Mouse (Mus musculus): ENCODE data around the gene Trpm2. TPM values are rescaled to one million over a fixed set of nuclear protein-coding genes. Genes with fewer than 3 reads are reported as not detected.

Trpm2 gene
- polyA plus RNA-seq, 1 experiment from 2014 or later, result 1.7 TPM

DNA sequence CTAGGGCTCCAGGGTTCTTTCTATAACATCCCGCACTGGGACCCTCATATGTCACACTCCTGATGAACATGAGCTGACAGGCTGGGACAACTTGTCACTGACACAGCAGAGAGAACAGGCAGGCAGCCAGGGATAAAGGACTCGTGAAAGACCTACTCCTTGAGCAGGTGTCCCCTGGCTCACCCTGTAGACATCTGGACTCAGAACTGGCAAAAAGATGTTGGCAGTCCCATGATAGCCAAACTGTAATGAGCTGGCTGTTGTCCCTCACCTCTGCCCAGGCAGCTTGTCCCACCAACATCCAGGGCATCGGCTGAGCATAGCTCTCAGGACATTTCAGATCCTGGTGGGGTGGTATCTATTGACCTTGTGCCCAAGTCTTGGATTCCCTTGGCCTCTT is 25.3 kb upstream of the Trpm2 start:
- Histone ChIP-seq H3K9ac (replicated peaks) (no peak overlapping the region), H3K36me3 (replicated peaks; ENCODE audit: insufficient read depth, low read length) (peaks cover 87% of the 10 kb centered on the region), H3K27ac (ENCODE audit: low read depth) (no peak overlapping the region), H3K4me3 (ENCODE audit: low read depth, low read length) (no peak overlapping the region), H3K9me3 (ENCODE audit: low read length) (no peaks in the 10 kb centered on the region), H3K4me1 (ENCODE audit: insufficient read depth) (no peaks in the 10 kb centered on the region), H3K27me3 (ENCODE audit: insufficient read depth, low read length) (no peaks in the 10 kb centered on the region), H3K4me2 (ENCODE audit: low read depth, low read length) (no peak overlapping the region)
- TF ChIP-seq CTCF (IDR thresholded peaks at IDR 0.05; ENCODE audit: low read depth), result no peak
- TF ChIP-seq EP300 (IDR thresholded peaks at IDR 0.05; ENCODE audit: low read depth), result no peak
- DNase-seq (no peak), ATAC-seq (no peak)
- WGBS (ENCODE audit: insufficient replicate concordance), result 87% methylated on average over 3 of the region's 3 CpGs

DNA sequence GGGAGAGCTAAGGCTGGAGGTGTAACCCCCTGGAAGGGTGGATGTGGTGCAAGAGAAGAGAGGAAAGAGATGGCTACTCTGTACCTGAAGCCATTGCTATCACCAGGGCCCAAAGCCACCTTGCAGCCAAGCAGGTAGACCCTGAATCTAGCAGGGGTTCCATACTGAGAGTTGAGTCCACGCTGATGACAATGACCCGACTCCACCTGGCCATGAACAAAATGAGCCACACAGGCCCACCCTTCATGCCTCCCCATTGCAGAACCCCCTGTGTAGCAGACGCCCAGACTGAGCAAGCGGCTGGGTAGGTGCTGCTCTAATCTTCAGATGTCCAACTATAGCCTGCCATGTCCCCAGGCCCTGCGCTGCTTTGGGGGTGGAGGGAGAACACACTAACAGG is 15.4 kb upstream of the Trpm2 start:
- Histone ChIP-seq H3K9ac (replicated peaks) (no peak overlapping the region), H3K27me3 (ENCODE audit: insufficient read depth, low read length) (no peaks in the 10 kb centered on the region), H3K4me3 (ENCODE audit: low read depth, low read length) (no peak overlapping the region), H3K27ac (ENCODE audit: low read depth) (no peak overlapping the region), H3K4me1 (ENCODE audit: insufficient read depth) (no peaks in the 10 kb centered on the region), H3K36me3 (replicated peaks; ENCODE audit: insufficient read depth, low read length) (peaks cover 37% of the 10 kb centered on the region), H3K9me3 (ENCODE audit: low read length) (no peaks in the 10 kb centered on the region), H3K4me2 (ENCODE audit: low read depth, low read length) (no peak overlapping the region)
- 83% methylated on average over 5 of the region's 5 CpGs for WGBS (ENCODE audit: insufficient replicate concordance)
- ATAC-seq, result no peak
- no peak for DNase-seq
- TF ChIP-seq EP300 (IDR thresholded peaks at IDR 0.05; ENCODE audit: low read depth), result no peak
- no peak for TF ChIP-seq CTCF (IDR thresholded peaks at IDR 0.05; ENCODE audit: low read depth)

DNA sequence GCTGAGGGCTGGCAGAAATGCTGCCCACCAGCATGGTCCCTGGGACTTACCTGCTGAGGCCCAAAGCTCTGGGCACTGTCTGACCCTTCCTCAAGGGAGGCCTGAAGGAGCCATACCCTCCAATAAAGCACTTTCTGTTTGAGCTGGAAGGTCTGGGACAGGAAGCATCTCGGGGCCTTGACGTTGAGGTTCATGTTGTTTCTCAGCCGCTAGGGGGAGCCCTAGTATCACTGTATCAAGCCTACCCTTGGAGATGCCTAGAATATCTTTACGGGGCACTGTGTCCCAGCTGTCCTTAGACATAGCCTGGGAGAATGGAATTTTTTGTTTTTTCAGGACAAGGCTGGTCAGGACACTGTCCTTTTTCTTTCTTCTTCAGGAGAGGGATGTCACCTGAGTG is 14.3 kb upstream of the Trpm2 start:
- TF ChIP-seq EP300 (IDR thresholded peaks at IDR 0.05; ENCODE audit: low read depth) (no peak), CTCF (IDR thresholded peaks at IDR 0.05; ENCODE audit: low read depth) (peak; percentile 95)
- H3K9ac ChIP-seq (replicated peaks), result no peak overlapping the region
- H3K27me3 ChIP-seq (ENCODE audit: insufficient read depth, low read length), result no peaks in the 10 kb centered on the region
- H3K4me2 ChIP-seq (ENCODE audit: low read depth, low read length), result no peak overlapping the region
- no peaks in the 10 kb centered on the region for H3K4me1 ChIP-seq (ENCODE audit: insufficient read depth)
- ATAC-seq (peak; percentile 71), DNase-seq (peak; percentile 83)
- peaks cover 26% of the 10 kb centered on the region for H3K36me3 ChIP-seq (replicated peaks; ENCODE audit: insufficient read depth, low read length)
- WGBS (ENCODE audit: insufficient replicate concordance), result 2% methylated on average over 4 of the region's 4 CpGs
- no peak overlapping the region for H3K27ac ChIP-seq (ENCODE audit: low read depth)
- H3K9me3 ChIP-seq (ENCODE audit: low read length), result no peaks in the 10 kb centered on the region
- no peak overlapping the region for H3K4me3 ChIP-seq (ENCODE audit: low read depth, low read length)

DNA sequence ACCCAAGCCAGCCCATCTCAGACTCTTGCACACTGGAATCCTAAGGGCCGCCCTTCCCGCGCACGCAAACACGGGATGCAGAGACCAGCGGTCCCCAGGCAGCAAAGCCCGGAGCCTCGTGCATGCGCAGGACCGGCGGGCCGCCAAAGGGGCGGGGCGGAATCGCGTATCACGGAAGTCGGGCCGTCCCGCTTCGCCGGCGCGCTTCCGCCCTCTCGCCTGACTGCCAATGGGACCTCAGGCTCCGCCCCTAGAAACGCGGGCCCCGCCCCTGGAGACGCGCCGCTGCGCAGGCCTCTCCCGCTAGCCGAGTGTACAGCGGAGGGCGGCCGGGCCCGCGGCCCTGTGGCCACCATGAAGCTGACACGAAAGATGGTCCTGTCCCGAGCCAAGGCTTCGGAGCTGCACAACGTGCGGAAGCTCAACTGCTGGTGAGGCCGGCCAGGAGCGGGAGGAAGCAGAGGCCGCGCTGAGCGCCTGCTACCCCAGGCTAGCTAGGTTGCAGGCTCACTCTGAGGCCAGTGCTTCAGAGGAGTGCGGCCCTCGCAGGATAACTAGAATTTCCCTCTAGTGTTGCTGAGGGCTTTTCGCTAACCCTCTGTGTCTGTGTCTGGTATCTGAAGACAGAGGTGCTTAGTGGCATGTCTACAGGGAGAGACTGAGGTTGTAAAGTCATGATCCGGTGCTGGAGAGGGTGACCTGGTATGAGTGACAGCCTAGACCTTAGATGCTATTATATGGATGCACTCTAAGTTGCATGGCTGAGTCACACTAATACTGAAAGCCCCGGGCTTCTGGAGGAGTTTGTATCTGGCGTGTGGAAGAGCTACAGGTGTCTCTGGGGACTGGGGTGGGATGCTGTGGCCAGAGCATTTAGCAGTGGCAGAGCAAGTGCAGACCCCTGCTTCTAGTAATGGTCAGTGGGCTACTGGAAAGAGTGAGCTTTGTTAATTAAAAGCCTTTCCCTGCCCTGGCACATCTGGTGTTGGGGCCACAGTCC is 8.3 kb upstream of the Trpm2 start, which contains the start of gene 1810043G02Rik:
1810043G02Rik (plus strand) TSS at position 174 of the 1,000 bp plus-strand sequence.
- Histone ChIP-seq H3K4me3 (ENCODE audit: low read depth, low read length) (peak within 1 kb of the TSS; percentile 61), H3K4me1 (ENCODE audit: insufficient read depth) (peaks cover 22% of the 10 kb centered on the region), H3K9ac (replicated peaks) (peak within 1 kb of the TSS; percentile 76), H3K9me3 (ENCODE audit: low read length) (no peaks in the 10 kb centered on the region), H3K4me2 (ENCODE audit: low read depth, low read length) (peak within 1 kb of the TSS; percentile 87), H3K27me3 (ENCODE audit: insufficient read depth, low read length) (no peaks in the 10 kb centered on the region), H3K36me3 (replicated peaks; ENCODE audit: insufficient read depth, low read length) (no peaks in the 10 kb centered on the region), H3K27ac (ENCODE audit: low read depth) (no peak within 1 kb of the TSS)
- TF ChIP-seq EP300 (IDR thresholded peaks at IDR 0.05; ENCODE audit: low read depth) (no peak), CTCF (IDR thresholded peaks at IDR 0.05; ENCODE audit: low read depth) (no peak)
- DNase-seq (peak; percentile 100), ATAC-seq (peak; percentile 95)
- WGBS (ENCODE audit: insufficient replicate concordance), result 3% methylated on average over 54 of the region's 57 CpGs

DNA sequence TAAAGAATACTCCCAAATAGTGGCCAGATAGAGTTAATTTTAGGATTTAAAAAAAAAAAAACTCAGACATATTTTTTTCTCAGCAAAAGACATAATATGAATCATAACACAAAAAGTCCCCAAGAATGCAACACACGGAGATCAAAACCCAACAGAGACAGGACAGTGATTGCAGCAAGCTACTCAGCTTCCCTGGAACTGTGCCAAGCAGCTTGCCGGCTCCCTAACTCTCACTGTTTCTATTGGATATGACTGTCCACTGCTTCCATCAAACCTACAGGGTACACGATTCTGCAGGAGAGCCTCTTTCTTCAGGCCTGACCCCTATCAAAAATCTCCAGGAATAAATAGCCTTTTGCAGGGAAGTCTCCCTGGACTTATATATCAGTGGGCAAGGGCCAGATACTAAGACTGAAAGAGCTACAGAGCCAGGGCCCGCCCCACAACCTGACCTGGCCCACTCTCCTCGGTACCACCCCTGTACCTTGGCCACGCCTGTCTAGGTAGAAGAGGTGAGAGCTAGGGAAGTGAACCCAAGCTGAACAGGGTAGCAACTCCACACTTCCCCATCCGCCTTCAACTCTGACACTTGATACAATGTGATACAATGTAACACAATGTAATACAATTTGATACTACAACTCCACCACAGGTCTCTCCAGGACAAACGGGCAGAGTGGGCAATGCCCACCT is 6.2 kb upstream of the Trpm2 start:
- 62% methylated on average over 8 of the region's 8 CpGs for WGBS (ENCODE audit: insufficient replicate concordance)
- H3K4me2 ChIP-seq (ENCODE audit: low read depth, low read length), result no peak overlapping the region
- H3K9me3 ChIP-seq (ENCODE audit: low read length), result no peaks in the 10 kb centered on the region
- 0 out of 2 replicates have a peak overlapping the region, but pooled peaks have one; percentile 22 for H3K27ac ChIP-seq (ENCODE audit: low read depth)
- DNase-seq (peak; percentile 50), ATAC-seq (no peak)
- H3K36me3 ChIP-seq (replicated peaks; ENCODE audit: insufficient read depth, low read length), result no peaks in the 10 kb centered on the region
- H3K4me3 ChIP-seq (ENCODE audit: low read depth, low read length), result no peak overlapping the region
- no peak overlapping the region for H3K9ac ChIP-seq (replicated peaks)
- no peaks in the 10 kb centered on the region for H3K27me3 ChIP-seq (ENCODE audit: insufficient read depth, low read length)
- peaks cover 22% of the 10 kb centered on the region for H3K4me1 ChIP-seq (ENCODE audit: insufficient read depth)
- TF ChIP-seq CTCF (IDR thresholded peaks at IDR 0.05; ENCODE audit: low read depth) (no peak), EP300 (IDR thresholded peaks at IDR 0.05; ENCODE audit: low read depth) (no peak)

DNA sequence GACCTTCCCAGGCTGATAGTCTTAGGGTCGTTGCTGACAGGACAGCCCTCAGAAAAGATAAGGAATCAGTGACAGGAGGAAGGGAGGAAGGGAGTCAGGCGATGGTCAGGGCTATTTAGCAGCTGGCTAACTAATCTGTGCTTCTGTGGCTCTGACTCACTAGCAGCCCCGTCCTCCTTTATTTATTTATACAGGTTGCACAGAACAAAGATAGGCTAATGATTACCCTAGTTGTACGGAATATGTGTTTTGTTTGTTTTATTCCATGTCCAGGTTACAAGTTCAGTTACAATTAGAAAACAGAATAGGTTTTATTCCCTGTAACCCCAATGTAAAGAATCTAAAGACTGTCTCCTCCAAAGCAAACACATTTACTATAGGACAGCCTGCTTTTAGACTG is 5.3 kb upstream of the Trpm2 start:
- no peak overlapping the region; the same call in 1 of the 2 replicates for H3K27ac ChIP-seq (ENCODE audit: low read depth)
- no peaks in the 10 kb centered on the region for H3K27me3 ChIP-seq (ENCODE audit: insufficient read depth, low read length)
- H3K4me2 ChIP-seq (ENCODE audit: low read depth, low read length), result no peak overlapping the region
- no peak overlapping the region for H3K4me3 ChIP-seq (ENCODE audit: low read depth, low read length)
- H3K9ac ChIP-seq (replicated peaks), result no peak overlapping the region
- WGBS (ENCODE audit: insufficient replicate concordance), result 16% methylated on average over 4 of the region's 4 CpGs
- H3K9me3 ChIP-seq (ENCODE audit: low read length), result no peaks in the 10 kb centered on the region
- H3K36me3 ChIP-seq (replicated peaks; ENCODE audit: insufficient read depth, low read length), result no peaks in the 10 kb centered on the region
- peaks cover 22% of the 10 kb centered on the region for H3K4me1 ChIP-seq (ENCODE audit: insufficient read depth)
- no peak for TF ChIP-seq CTCF (IDR thresholded peaks at IDR 0.05; ENCODE audit: low read depth)
- no peak for TF ChIP-seq EP300 (IDR thresholded peaks at IDR 0.05; ENCODE audit: low read depth)
- DNase-seq (no peak), ATAC-seq (peak; percentile 16; the same call in 1 of the 2 replicates)
